Comparison of ENCODE assay signal across 15 mouse cellular contexts in the genomic region with DNA sequence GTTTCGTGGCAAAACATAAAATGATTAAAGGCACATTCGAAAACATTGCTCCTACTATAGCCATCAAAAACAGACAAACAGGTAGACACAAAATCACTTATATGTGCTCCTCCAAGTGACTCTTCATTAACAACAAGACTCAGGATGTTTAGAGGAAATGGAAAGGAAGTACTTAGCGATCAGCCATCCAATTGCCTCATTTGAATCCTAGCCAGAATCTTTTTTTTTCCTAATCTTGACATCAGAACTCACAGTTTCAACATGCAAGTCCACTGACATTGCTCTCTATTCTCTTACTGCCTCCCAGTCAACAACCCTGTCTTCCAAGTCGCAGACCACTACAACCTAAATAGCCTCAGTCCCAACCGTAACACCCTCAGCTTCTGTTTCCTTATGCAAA.
"Had no signal": no experiment of that assay in that cellular context is flagged by ENCODE, and none has a peak within 500 bp of the region (broad histone marks: within the 10 kb centered on the region; RNA-seq: fewer than 3 reads in every experiment).

No protein-coding gene starts in this region.

- H3K27me3 ChIP-seq: lung, embryonic 15.5 days; megakaryocyte, embryonic 14.5 days; midbrain, embryonic 13.5 days; midbrain, embryonic 15.5 days; neural tube, embryonic 12.5 days; stomach, embryonic 15.5 days had no signal

- H3K4me2 ChIP-seq: lung, embryonic 15.5 days; midbrain, embryonic 11.5 days; midbrain, embryonic 13.5 days; midbrain, embryonic 15.5 days; neural tube, embryonic 12.5 days; stomach, embryonic 15.5 days had no signal

- H3K4me1 ChIP-seq: lung, embryonic 15.5 days; megakaryocyte, embryonic 14.5 days; midbrain, embryonic 13.5 days; midbrain, embryonic 15.5 days; neural tube, embryonic 12.5 days; stomach, embryonic 15.5 days had no signal

- H3K9ac ChIP-seq: liver, postnatal 0 days; lung, embryonic 15.5 days; midbrain, embryonic 13.5 days; midbrain, embryonic 15.5 days; neural tube, embryonic 12.5 days; stomach, embryonic 15.5 days had no signal

- H3K27ac ChIP-seq: lung, embryonic 15.5 days; macrophage; midbrain, embryonic 13.5 days; midbrain, embryonic 15.5 days; neural tube, embryonic 12.5 days; stomach, embryonic 15.5 days; stomach, postnatal 0 days had no signal

- DNase-seq: liver, postnatal 0 days; lung, postnatal 10 days; right cerebral cortex, postnatal 14 days; thymus, adult 2 months; thymus, postnatal 25 days; thymus, postnatal 4 days had no signal

- ATAC-seq: liver, postnatal 0 days; midbrain, embryonic 13.5 days; midbrain, embryonic 15.5 days had no signal

- H3K9me3 ChIP-seq: lung, embryonic 15.5 days; megakaryocyte, embryonic 14.5 days; midbrain, embryonic 13.5 days; midbrain, embryonic 15.5 days; neural tube, embryonic 12.5 days; stomach, embryonic 15.5 days had no signal

- H3K36me3 ChIP-seq: lung, embryonic 15.5 days; midbrain, embryonic 13.5 days; midbrain, embryonic 15.5 days; neural tube, embryonic 12.5 days; stomach, embryonic 15.5 days had no signal

- H3K4me3 ChIP-seq: lung, embryonic 15.5 days; megakaryocyte, embryonic 14.5 days; midbrain, embryonic 13.5 days; midbrain, embryonic 15.5 days; neural tube, embryonic 12.5 days; stomach, embryonic 15.5 days had no signal
